Mouse (Mus musculus) forebrain, embryonic 10.5 days (tissue): ENCODE data around the gene Mapkapk2. TPM values are rescaled to one million over a fixed set of nuclear protein-coding genes. Genes with fewer than 3 reads are reported as not detected.

Source experiments
- DNase-seq: peaks from one replicate; pipeline ENCODE4 v3.0.0-alpha.2; 2017; ENCODE audit warnings: low spot score; ENCODE audit errors: extremely low spot score
- H3K27ac ChIP-seq: fragments of 300-500 bp; sonication (generic); 2 replicates; pipeline ENCODE4 v1.5.1; 2016; ENCODE audit warnings: mild to moderate bottlenecking
- H3K27me3 ChIP-seq: fragments of 300-500 bp; sonication (generic); 2 replicates; pipeline ENCODE4 v1.6.1; 2016; ENCODE audit warnings: mild to moderate bottlenecking; ENCODE audit not compliant: poor library complexity, severe bottlenecking
- H3K36me3 ChIP-seq: fragments of 300-500 bp; sonication (generic); replicated peaks from 2 replicates; pipeline ENCODE4 v1.6.1; 2016; ENCODE audit warnings: mild to moderate bottlenecking, moderate library complexity
- H3K4me1 ChIP-seq: fragments of 300-500 bp; sonication (generic); 2 replicates; pipeline ENCODE4 v1.6.1; 2016
- H3K4me3 ChIP-seq: fragments of 300-500 bp; sonication (generic); 2 replicates; pipeline ENCODE4 v1.5.1; 2016; ENCODE audit warnings: mild to moderate bottlenecking, moderate library complexity
- H3K9me3 ChIP-seq: fragments of 300-500 bp; sonication (generic); 2 replicates; pipeline ENCODE4 v1.6.1; 2016; ENCODE audit warnings: mild to moderate bottlenecking, moderate library complexity
- WGBS: fragments of 180-500 bp; shearing (Covaris S2); methylation state at CpG from one replicate; pipeline ENCODE4 v1.1.7; 2016; 5-methylcytosine and 5-hydroxymethylcytosine counted together
- polyA plus RNA-seq: library from polyadenylated mRNA; unstranded; fragments of >200 nt; fragmentation: Nextera tagmentation; extraction: Ambion mirVana; gene quantifications from 2 replicates; pipeline ENCODE4 v1.2.1, GENCODE M21; 2016

Gene Mapkapk2
- polyA plus RNA-seq, 1 experiment from 2014 or later: 41.1 TPM

DNA sequence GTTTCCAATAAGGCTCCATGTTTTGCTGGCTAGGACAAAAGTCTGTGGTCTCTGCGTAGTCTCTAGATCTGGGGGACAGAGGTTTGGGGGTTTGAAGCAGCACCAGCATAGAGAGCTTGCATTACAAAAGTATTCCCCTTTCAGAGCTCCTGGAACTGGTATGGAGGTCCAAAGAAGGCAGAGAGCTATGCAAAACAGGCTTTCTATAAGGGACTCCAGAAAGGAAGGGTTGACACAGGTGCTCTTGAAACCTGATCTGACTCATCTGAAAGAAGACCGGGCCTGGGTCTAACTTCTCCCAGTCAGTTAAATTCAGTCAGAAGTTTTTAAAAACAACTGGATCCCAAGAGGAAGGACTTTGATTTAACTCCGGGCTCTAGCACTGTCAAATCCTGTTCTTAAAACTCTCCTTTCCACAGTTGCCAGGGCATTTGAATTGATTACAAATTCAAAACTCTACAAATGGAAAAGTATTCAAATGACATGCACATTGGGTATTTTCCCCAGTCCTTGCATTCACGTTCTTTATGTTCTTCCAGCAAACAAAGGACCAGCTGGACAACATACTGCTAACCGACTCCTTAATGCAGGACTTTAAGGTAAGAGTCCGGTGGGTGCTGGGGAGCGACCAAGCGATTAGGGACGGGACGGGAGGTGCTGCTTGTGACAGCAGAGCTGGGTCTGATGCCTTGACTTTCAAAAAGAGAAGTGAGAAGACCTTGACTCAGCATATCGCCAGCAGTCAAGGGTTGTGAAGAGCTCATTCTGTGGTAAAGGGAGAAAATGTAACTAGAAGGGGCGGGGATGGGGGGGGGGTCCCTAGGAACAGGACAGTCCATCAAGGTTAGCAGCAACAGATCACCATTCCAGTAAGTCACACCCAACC lies 77.0 kb downstream of the Mapkapk2 start:
- no peak for DNase-seq
- WGBS: 55% methylated on average over 12 of the region's 12 CpGs
- Histone ChIP-seq H3K4me1 (no peaks in the 10 kb centered on the region), H3K36me3 (no peaks in the 10 kb centered on the region), H3K9me3 (no peaks in the 10 kb centered on the region), H3K27me3 (0 out of 2 replicates have a peak, but pooled peaks cover 7% of the 10 kb centered on the region), H3K27ac (no peak overlapping the region), H3K4me3 (no peak overlapping the region)

- H3K9me3 ChIP-seq: no peaks in the 10 kb centered on the region
- DNase-seq: no peak
- H3K27me3 ChIP-seq: 0 out of 2 replicates have a peak, but pooled peaks cover 7% of the 10 kb centered on the region
- no peak within 1 kb of the TSS for H3K4me3 ChIP-seq
- H3K4me1 ChIP-seq: no peaks in the 10 kb centered on the region
- WGBS: 82% methylated on average over 8 of the region's 8 CpGs
- H3K36me3 ChIP-seq: no peaks in the 10 kb centered on the region
- H3K27ac ChIP-seq: no peak within 1 kb of the TSS
Measured at GRCm38 (mm10) chr1:131019492-131020098, 78.0 kb downstream of the Mapkapk2 start, which contains the start of gene Il10. Gene Il10, plus strand, starts transcription at chr1:131019845.

DNA sequence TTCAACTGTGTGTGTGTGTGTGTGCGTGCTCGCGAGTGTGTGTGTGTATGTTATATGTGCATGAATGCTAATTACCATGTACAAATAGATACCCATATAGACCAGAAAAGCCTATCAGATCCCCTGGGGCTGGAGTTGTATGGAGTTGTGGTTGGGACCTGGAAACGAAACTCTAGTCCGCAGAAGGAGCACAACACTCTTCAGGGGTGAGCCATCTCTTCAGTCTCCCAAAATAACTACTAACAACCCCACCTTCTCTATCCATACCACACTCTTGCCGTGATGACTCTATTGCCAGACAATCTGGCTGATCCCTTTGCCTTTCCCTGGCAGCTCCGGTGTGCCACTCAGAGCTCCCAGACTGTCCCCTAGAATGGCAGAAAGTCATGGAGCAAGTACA lies 81.7 kb downstream of the Mapkapk2 start:
- Histone ChIP-seq H3K36me3 (no peaks in the 10 kb centered on the region), H3K27me3 (0 out of 2 replicates have a peak, but pooled peaks cover 4% of the 10 kb centered on the region), H3K4me1 (no peaks in the 10 kb centered on the region), H3K27ac (no peak overlapping the region), H3K9me3 (no peaks in the 10 kb centered on the region), H3K4me3 (no peak overlapping the region)
- no peak for DNase-seq
- 92% methylated on average over 7 of the region's 7 CpGs for WGBS

GRCm38 (mm10) chr1:131015281-131015680 lies 82.3 kb downstream of the Mapkapk2 start:
- Histone ChIP-seq H3K27ac (no peak overlapping the region), H3K4me3 (no peak overlapping the region), H3K9me3 (no peaks in the 10 kb centered on the region), H3K4me1 (no peaks in the 10 kb centered on the region), H3K36me3 (no peaks in the 10 kb centered on the region), H3K27me3 (0 out of 2 replicates have a peak, but pooled peaks cover 2% of the 10 kb centered on the region)
- 92% methylated on average over 6 of the region's 6 CpGs for WGBS
- no peak for DNase-seq

- Histone ChIP-seq H3K4me3 (no peak overlapping the region), H3K9me3 (no peaks in the 10 kb centered on the region), H3K4me1 (peaks cover 4% of the 10 kb centered on the region; the same call in 1 of the 2 replicates), H3K27me3 (no peaks in the 10 kb centered on the region), H3K36me3 (no peaks in the 10 kb centered on the region), H3K27ac (no peak overlapping the region)
- 95% methylated on average over 5 of the region's 5 CpGs for WGBS
- no peak for DNase-seq
Measured at GRCm38 (mm10) chr1:131013926-131014325, 83.7 kb downstream of the Mapkapk2 start.

GRCm38 (mm10) chr1:131012494-131012893 lies 85.1 kb downstream of the Mapkapk2 start:
- H3K27me3 ChIP-seq: no peaks in the 10 kb centered on the region
- H3K36me3 ChIP-seq: no peaks in the 10 kb centered on the region
- H3K4me3 ChIP-seq: no peak overlapping the region
- no peak for DNase-seq
- H3K27ac ChIP-seq: no peak overlapping the region
- WGBS: 84% methylated on average over 8 of the region's 8 CpGs
- H3K4me1 ChIP-seq: peaks cover 4% of the 10 kb centered on the region; the same call in 1 of the 2 replicates
- no peaks in the 10 kb centered on the region for H3K9me3 ChIP-seq

GRCm38 (mm10) chr1:131010201-131011153 lies 87.1 kb downstream of the Mapkapk2 start:
- Histone ChIP-seq H3K36me3 (no peaks in the 10 kb centered on the region), H3K4me3 (no peak overlapping the region), H3K9me3 (no peaks in the 10 kb centered on the region), H3K27ac (no peak overlapping the region), H3K27me3 (no peaks in the 10 kb centered on the region), H3K4me1 (peaks cover 4% of the 10 kb centered on the region; the same call in 1 of the 2 replicates)
- DNase-seq: no peak
- WGBS: 89% methylated on average over 17 of the region's 17 CpGs

DNA sequence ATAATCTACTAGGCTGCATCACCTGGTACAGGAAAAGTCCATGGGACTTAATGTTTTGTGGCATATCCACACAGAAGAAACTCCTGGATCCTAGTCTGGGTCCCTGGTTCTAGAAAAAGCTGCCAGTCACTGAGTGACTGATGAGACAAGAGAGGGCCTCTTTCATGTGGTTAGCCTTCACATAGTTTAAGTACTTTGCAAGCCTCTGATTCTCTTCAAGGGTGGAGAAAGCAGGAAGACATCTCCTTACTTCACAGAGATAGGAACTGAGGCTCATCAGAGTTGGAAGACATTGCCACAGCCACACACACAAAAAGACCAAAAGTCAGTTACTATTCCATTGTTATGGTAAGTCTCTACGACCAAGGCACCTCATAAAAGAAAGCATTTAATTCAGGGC lies 91.6 kb downstream of the Mapkapk2 start:
- no peak for DNase-seq
- Histone ChIP-seq H3K27me3 (no peaks in the 10 kb centered on the region), H3K27ac (no peak overlapping the region), H3K9me3 (no peaks in the 10 kb centered on the region), H3K4me1 (peaks cover 18% of the 10 kb centered on the region), H3K4me3 (no peak overlapping the region), H3K36me3 (no peaks in the 10 kb centered on the region)
- WGBS: 86% methylated on average over 1 of the region's 1 CpGs

Other genes with a start within 250 kb of the Mapkapk2 start
- not detected in 2 replicates for gene Fcmr, start 232.2 kb downstream of the Mapkapk2 start, polyA plus RNA-seq
- not detected in 2 replicates for gene Il24, start 210.4 kb downstream of the Mapkapk2 start, polyA plus RNA-seq
- not detected in 2 replicates for gene Il20, start 186.4 kb downstream of the Mapkapk2 start, polyA plus RNA-seq
- not detected in 2 replicates for gene Il19, start 157.7 kb downstream of the Mapkapk2 start, polyA plus RNA-seq
- gene Il10, start 78.0 kb downstream of the Mapkapk2 start, polyA plus RNA-seq: not detected in 2 replicates
- gene Dyrk3, start 40.5 kb upstream of the Mapkapk2 start, polyA plus RNA-seq: 13.3 and 15.5 TPM in 2 replicates
- 66.9 and 70.2 TPM in 2 replicates for gene Eif2d, start 55.4 kb upstream of the Mapkapk2 start, polyA plus RNA-seq
- 0.69 and 0.95 TPM in 2 replicates for gene Rassf5, start 147.4 kb upstream of the Mapkapk2 start, polyA plus RNA-seq
- 0.37 and 0.47 TPM in 2 replicates for gene Ikbke, start 181.8 kb upstream of the Mapkapk2 start, polyA plus RNA-seq